Mouse (Mus musculus) gonadal fat pad, adult 2 months (tissue): ENCODE data around the gene Gimap8. TPM values are rescaled to one million over a fixed set of nuclear protein-coding genes. Genes with fewer than 3 reads are reported as not detected.
"Not testable (repeated sequence)": the region's sequence is repeated elsewhere in the genome, so short reads cannot be mapped to it uniquely, and the experiment has no call there.

Source experiments
- DNase-seq: peaks from one replicate; pipeline ENCODE4 v3.0.0-alpha.2; 2012; ENCODE audit warnings: low read depth
- polyA plus RNA-seq: library from polyadenylated mRNA; depleted of rRNA; stranded (reverse); fragments of >200 nt; gene quantifications from 2 replicates; pipeline ENCODE4 v1.2.3, GENCODE M21; 2012; rRNA removed

Gene Gimap8
- polyA plus RNA-seq, result 3.9 and 4.5 TPM in 2 replicates

- DNase-seq, result no peak
Measured at GRCm38 (mm10) chr6:48646995-48647394, at the start of gene Gimap8. Gene Gimap8, plus strand, starts transcription at chr6:48647234.

DNA sequence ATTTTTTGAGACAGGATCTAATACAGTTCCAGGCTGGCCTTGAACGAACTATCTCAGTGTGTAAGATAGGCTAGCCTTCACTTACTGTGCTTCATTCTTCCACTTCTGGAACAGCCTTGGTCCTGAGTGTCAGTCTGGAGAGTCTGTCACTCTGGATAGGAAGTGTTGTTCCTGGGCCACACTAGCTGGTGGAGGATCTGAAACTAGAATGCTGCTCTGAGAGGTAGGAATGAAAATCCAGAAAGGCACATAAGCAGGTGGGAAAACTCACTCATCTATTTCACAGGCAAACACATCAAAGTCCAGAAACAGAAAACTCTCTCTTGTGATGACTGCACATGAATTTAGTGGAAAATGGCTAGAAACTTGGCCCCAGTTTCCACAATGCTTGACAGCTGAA is 46.4 kb upstream of the Gimap8 start:
- no peak for DNase-seq

- no peak for DNase-seq
Measured at GRCm38 (mm10) chr6:48601271-48602079, 45.6 kb upstream of the Gimap8 start, which contains the start of gene Zfp775. Gene Zfp775, plus strand, starts transcription at chr6:48602063.

GRCm38 (mm10) chr6:48602080-48602741 is 44.8 kb upstream of the Gimap8 start:
- DNase-seq, result no peak

- DNase-seq, result no peak
Measured at GRCm38 (mm10) chr6:48608124-48608523, 38.9 kb upstream of the Gimap8 start.

DNA sequence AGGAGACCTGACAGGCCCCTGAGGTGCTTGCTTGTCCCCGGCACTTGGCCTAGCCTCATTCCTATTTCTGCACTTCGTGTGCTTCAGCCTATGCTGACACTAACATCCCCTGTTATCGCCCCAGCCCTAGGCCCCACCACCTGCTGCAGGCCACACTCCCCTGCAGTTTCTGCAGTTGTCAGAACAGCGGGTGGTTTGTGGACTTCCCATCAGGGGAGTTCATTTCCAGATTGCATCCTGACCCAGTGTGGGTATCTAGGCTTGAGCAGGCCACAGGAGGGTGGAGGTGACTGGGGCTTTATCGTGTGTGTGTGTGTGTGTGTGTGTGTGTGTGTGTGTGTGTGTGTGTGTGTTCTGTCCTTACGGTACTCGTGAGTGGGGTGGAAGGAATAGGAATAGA is 37.5 kb upstream of the Gimap8 start:
- DNase-seq, result no peak

DNA sequence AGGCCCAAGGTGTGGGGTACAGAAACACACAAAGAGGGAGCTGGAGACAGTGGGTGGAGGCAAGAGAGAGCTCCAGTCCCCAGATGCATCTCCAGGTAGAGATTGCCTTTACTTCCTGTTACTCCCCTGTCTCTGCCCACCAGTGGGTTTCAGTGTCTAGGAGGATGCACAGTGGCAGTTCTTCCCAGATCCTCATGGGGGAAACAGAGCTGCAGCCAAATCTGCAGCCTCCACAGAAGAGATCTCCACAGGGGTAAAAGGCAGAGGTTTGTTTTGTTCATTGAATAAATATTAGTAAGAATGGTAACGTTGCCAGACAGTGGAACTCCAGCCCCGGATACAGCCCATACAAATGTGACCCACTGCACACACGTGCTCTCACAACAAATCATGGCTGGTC is 36.4 kb upstream of the Gimap8 start:
- no peak for DNase-seq

DNA sequence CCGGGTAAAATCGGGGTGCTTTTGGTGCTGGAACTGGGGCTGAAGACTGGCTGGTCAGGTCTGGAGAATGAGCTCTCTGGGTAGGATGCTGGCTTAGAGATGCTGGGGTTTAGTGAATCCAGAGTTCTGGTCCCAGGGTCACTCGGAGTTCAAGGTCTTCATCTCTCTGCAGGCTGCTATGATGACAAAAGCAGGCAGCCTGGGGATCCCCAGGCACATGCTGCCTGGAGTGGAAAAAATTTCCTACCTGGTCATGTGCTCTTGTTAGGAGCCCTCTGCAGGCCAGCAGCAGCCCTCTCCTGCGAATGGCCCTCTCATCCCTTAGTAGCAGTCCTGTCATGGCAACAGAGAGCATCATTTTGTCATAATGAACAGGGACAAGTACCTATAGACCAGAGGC is 33.6 kb upstream of the Gimap8 start:
- no peak for DNase-seq

DNA sequence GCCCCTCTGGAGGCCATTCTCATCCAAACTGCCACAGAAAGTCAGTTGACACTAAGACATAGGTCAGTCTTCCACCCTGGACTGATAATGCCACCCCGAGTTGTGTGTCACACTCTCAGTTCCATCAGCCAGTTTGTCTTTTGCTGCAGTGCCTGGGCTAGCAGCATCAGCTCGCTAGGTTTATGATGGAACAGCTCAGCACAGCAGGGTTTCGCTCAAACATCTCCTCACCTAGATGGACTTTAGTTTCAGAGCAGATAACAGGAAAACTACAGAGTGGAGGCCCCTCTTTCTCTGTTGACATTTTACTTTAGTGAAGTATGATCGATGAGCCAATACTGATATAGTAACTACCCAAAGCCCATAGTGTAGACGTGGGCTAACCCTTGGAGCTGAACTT is 32.3 kb upstream of the Gimap8 start:
- DNase-seq, result no peak

- no peak for DNase-seq
Measured at GRCm38 (mm10) chr6:48620031-48620430, 27.0 kb upstream of the Gimap8 start.

DNA sequence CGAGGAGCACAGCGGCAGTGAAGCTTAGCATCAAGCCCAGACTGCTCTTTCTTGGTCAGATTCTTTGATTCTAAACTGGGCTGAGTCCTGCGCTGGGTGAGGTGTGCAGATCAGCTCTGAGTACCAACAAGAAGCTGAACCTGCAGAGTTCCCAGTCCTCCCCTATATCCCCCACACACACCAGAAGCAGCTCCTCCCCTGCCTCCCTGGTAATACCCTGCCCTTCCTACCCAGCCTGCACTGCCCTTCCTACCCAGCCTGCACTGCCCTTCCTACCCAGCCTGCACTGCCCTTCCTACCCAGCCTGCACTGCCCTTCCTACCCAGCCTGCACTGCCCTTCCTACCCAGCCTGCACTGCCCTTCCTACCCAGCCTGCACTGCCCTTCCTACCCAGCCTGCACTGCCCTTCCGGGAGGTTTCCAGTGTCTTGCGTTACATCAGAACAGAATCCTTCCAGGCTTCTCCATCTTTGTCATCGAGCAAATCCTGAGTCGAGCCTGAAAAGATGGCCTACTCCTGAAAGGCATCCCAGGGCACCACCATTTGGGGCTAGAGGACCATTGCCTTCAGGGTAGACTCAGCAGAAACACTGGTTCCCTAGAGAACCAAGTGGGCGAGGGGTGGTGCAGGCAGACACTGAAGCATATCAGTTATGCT is 24.7 kb upstream of the Gimap8 start:
- DNase-seq, result not testable (repeated sequence)

DNA sequence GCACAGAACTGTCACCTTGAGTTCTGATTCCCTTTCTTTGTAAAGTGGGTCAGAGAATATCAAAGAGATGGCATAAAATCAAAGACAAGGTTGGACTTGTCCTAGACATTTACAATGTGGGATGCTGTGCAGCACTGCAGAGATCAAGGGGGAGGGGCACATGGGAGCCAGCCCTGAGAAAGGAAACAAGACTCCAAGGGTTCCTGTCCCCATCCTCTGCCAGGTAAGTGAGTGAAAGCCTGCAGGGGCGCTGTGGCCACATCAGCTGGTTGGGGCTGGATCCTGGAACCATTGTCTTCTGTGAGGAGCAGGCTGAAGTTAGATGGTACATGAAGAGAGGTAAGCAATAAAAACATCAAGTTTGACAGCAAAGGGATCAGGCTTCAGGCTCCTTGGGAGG is 23.6 kb upstream of the Gimap8 start:
- DNase-seq, result no peak

DNA sequence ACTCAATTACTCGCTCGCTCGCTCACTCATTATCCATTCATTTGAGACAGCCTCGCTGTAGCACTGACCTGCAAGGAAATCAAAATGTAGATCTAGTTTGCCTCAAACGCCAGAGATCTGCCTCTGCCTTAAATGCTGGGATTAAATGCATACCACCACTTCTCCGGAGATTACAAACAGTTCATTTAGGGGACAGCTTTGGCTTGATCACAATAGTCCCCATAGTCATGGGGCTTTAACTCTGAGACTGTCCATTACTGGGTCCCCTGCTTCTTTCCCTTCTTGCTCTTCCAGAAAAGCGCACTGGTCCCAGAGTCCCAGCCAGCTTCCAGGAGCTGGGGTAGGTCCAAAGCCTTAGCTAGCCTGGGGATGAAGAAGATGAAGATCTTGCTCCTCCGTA is 20.6 kb upstream of the Gimap8 start, which contains the start of gene AI854703:
Gene AI854703 (plus strand): TSS at position 301 of the 400 bp plus-strand sequence.
- DNase-seq, result no peak

DNA sequence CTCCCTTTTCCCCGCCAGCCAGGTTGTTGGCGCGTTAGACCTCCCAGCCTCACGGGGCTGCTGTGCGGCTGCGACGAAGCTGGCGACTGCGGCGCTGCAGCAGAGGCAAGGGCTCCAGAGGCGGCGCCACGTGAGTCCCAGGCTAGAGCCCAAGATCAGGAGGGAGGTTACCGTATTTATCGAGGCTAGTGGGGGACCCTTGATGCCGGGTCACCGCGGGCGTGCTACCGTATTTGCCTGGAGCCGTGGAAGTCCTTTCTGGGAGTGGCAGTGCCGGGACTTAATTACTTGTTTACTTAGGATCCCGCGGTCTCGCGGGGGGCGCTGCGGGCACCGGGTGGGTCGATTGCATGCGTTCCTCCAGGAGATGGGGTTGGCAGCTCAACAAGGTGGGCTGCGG is 20.1 kb upstream of the Gimap8 start:
- no peak for DNase-seq

GRCm38 (mm10) chr6:48627511-48627924 is 19.5 kb upstream of the Gimap8 start:
- no peak for DNase-seq

GRCm38 (mm10) chr6:48628377-48628776 is 18.7 kb upstream of the Gimap8 start:
- DNase-seq, result no peak

DNA sequence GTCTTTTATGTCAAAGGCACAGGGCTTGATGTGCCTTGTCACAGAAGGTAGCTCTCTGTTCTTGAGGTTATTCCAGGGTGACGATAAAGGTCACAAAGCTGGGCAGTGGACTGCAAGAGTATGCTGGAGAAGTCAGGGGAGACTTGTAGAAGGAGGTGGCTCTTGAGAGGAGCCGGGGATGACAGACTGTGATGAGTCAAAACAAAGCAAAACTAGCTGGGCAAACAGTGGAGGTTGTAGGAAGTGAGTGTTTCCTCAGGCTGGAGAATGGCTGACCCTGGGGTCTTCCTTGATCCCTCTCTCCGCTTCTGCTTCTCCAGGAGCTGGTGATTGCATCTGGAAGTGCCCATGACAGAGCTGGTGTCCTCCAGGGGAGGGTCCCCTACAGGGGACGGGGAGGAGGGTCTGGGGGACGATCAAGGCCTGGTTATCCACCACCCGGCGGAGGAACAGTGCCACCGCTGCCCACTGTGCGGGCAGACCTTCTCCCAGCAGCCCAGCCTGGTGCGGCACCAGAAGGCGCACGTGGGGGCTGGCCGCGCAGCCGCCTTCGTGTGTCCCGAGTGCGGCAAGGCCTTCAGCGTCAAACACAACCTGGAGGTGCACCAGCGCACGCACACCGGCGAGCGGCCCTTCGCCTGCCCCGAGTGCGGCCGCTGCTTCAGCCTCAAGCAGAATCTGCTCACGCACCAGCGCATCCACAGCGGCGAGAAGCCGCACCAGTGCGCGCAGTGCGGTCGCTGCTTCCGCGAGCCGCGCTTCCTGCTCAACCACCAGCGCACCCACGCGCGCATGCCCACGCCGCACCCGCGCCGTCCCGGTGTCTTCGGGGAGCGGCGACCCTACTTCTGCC is 18.0 kb upstream of the Gimap8 start:
- DNase-seq, result no peak

DNA sequence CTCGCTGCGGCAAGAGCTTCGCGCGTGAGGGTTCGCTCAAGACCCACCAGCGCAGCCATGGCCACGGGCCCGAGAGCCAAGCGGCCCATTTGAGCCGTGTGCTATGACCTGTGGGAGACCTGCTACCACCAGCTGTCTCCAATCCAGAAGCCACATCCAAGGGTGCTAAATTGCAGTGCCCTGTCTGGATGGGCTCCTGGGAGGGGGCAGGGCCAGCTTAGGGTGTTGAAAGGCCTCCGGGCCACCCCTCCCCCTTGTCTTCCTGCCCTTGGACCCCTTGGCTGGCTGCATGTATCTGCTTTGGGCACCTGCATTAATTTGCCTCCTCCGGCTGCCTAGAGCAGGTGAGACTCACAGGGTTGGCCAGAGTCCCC is 17.4 kb upstream of the Gimap8 start:
- no peak for DNase-seq

DNA sequence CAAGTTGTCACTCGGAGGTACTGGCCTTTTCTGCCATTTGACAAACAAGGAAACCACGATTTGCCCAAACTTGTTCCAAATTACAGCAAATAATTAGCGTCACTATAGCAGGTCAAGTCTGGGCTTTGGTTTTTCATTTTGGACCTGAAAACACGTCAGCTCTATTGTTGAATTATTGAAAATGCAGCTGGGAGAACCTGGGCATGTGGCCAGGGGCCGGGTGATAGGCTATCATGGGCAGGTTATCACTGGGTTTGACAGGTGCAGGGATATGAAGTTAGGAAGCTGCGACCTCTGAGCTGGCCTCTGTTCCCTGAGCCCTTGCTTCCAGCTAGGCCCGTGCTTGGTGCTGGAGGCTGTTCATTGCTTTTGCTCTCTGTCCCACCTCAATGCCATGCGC is 16.2 kb upstream of the Gimap8 start:
- DNase-seq, result no peak

- DNase-seq, result no peak
Measured at GRCm38 (mm10) chr6:48635105-48635504, 11.9 kb upstream of the Gimap8 start.

- DNase-seq, result no peak
Measured at GRCm38 (mm10) chr6:48636515-48636914, 10.5 kb upstream of the Gimap8 start.
